ENCODE assay signal across 8 mouse cellular contexts in genomic region chr9:61573634-61574359, GRCm38 (mm10).
DNase-seq lines count a peak whose midpoint lies in the region; ATAC-seq lines count a peak whose summit lies in the region.

No protein-coding gene starts in this region.

- ATAC-seq in hindbrain, embryonic 14.5 days (ENCODE audit: low FRiP score): peak; percentile 84

- peak overlapping the region; percentile 12 for H3K4me2 ChIP-seq in hindbrain, embryonic 14.5 days (replicated peaks)

- H3K9me3 ChIP-seq in hindbrain, embryonic 14.5 days (ENCODE audit: control insufficient read depth, low read length): no peaks in the 10 kb centered on the region
- H3K9me3 ChIP-seq in midbrain, embryonic 10.5 days (replicated peaks): peaks cover 13% of the 10 kb centered on the region

- peak; percentile 7 for DNase-seq in cerebellum, adult 11 months
- DNase-seq in cerebellum, adult 8-10 months: no peak
- peak; percentile 36 to 48 for DNase-seq in cerebellum, postnatal 14 days
- DNase-seq in hindbrain, embryonic 14.5 days (ENCODE audit: low spot score): peak; percentile 73
- DNase-seq in midbrain, embryonic 10.5 days (ENCODE audit: low spot score): peak; percentile 42
- DNase-seq in telencephalon, adult 2 months (ENCODE audit: low read depth, low spot score): peak; percentile 83
- no peak for DNase-seq in thymus, postnatal 25 days
- DNase-seq in gastrocnemius, postnatal 36 days: no peak

- WGBS in hindbrain, embryonic 14.5 days: 12% methylated on average over 21 of the region's 21 CpGs
- 36% methylated on average over 21 of the region's 21 CpGs for WGBS in midbrain, embryonic 10.5 days

- no peak overlapping the region for H3K4me3 ChIP-seq in hindbrain, embryonic 14.5 days (replicated peaks; ENCODE audit: low read length)
- H3K4me3 ChIP-seq in midbrain, embryonic 10.5 days: peak overlapping the region; percentile 14; the same call in 1 of the 2 replicates

- H3K36me3 ChIP-seq in hindbrain, embryonic 14.5 days (replicated peaks; ENCODE audit: control insufficient read depth, insufficient read depth): no peaks in the 10 kb centered on the region
- no peaks in the 10 kb centered on the region for H3K36me3 ChIP-seq in midbrain, embryonic 10.5 days

- intact Hi-C loops in gastrocnemius, postnatal 36 days (cut with DNase I): no loop called here

- H3K9ac ChIP-seq in hindbrain, embryonic 14.5 days: 0 out of 2 replicates have a peak overlapping the region, but pooled peaks have one; percentile 3

- peak overlapping the region; percentile 85 for H3K27ac ChIP-seq in hindbrain, embryonic 14.5 days
- H3K27ac ChIP-seq in midbrain, embryonic 10.5 days (replicated peaks): peak overlapping the region; percentile 80

- H3K27me3 ChIP-seq in hindbrain, embryonic 14.5 days (ENCODE audit: control insufficient read depth, insufficient read depth, low read length): no peaks in the 10 kb centered on the region
- peaks cover 9% of the 10 kb centered on the region for H3K27me3 ChIP-seq in midbrain, embryonic 10.5 days (ENCODE audit: low read depth, poor library complexity, severe bottlenecking)

- H3K4me1 ChIP-seq in hindbrain, embryonic 14.5 days (replicated peaks; ENCODE audit: control insufficient read depth, insufficient read depth, low read length): peaks cover 18% of the 10 kb centered on the region
- peaks cover 26% of the 10 kb centered on the region for H3K4me1 ChIP-seq in midbrain, embryonic 10.5 days

Comparison
In these comparisons a context has a peak if more than half of its experiments do, and no peak if none do; other contexts are left out.
1. DNase-seq: peak in cerebellum, adult 11 months (single experiment), cerebellum, postnatal 14 days (2 of 2), hindbrain, embryonic 14.5 days (single experiment), midbrain, embryonic 10.5 days (single experiment) and telencephalon, adult 2 months (single experiment); none in cerebellum, adult 8-10 months (single experiment), thymus, postnatal 25 days (single experiment) and gastrocnemius, postnatal 36 days (0 of 2).